Mouse (Mus musculus): ENCODE measurements around the gene Thbs3.

- TF ChIP-seq CTCF (conservative IDR thresholded peaks at IDR 0.05; ENCODE audit: insufficient read depth, insufficient read length, low read depth, low read length): peak; percentile 92
- TF ChIP-seq POLR2A (IDR thresholded peaks at IDR 0.05; ENCODE audit: low read depth, low read length): no peak
Observed at GRCm38 (mm10) chr3:89215853-89216252, 873 bp downstream of the Thbs3 start.

All from kidney, adult 2 months (tissue).